Mouse (Mus musculus): Measurements from ENCODE around the gene Ets1.

DNA sequence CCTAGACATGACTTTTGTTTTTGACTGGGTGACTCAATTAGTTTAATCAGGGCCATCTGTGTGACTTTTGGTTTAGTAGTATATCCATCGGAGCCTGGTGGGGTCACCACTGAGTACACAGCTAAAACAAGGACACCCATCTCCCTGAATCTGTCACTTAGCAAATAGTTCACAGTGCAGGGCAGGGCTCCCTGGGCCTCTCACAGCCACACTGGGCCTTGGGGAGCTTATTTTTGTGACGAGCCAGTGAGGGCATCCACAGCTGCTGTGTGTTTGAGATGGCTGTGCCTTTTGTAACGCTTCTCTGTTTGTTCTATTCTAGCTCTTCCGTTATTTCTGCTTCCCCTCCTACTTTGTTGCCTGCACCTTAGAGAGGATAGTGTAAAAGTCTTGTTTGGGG is 90.6 kb downstream of the Ets1 start:
- no peak for TF ChIP-seq CTCF (IDR thresholded peaks at IDR 0.05; ENCODE audit: low read depth, low read length)
- TF ChIP-seq EP300 (IDR thresholded peaks at IDR 0.05; ENCODE audit: insufficient read depth, low read depth, low read length), result no peak

Data from ES-Bruce4 (cell line).